Mouse (Mus musculus) midbrain, embryonic 16.5 days (tissue): Measurements from ENCODE around the gene BC030867. TPM values are rescaled to one million over a fixed set of nuclear protein-coding genes. Genes with fewer than 3 reads are reported as not detected.

Source experiments
- ATAC-seq: fragments of 200-750 bp; cut with Nextera tagmentation; 2 replicates; pipeline ENCODE4 v1.8.0; 2017; ENCODE audit warnings: moderate TSS enrichment
- H3K27ac ChIP-seq: fragments of 300-500 bp; sonication (generic); 2 replicates; pipeline ENCODE4 v1.5.1; 2014; ENCODE audit warnings: mild to moderate bottlenecking, low read length, mixed read lengths
- H3K27me3 ChIP-seq: fragments of 300-500 bp; sonication (generic); 2 replicates; pipeline ENCODE4 v1.6.1; 2014; ENCODE audit warnings: low read depth, low read length, mixed read lengths; ENCODE audit not compliant: control insufficient read depth, insufficient read depth
- H3K36me3 ChIP-seq: fragments of 300-500 bp; sonication (generic); 2 replicates; pipeline ENCODE4 v1.6.1; 2014; ENCODE audit warnings: mild to moderate bottlenecking, low read length, moderate library complexity, mixed read lengths; ENCODE audit not compliant: control insufficient read depth, insufficient read depth
- H3K4me1 ChIP-seq: fragments of 300-500 bp; sonication (generic); 2 replicates; pipeline ENCODE4 v1.6.1; 2014; ENCODE audit warnings: mild to moderate bottlenecking, low read length, mixed read lengths; ENCODE audit not compliant: control insufficient read depth, insufficient read depth
- H3K4me2 ChIP-seq: fragments of 300-500 bp; sonication (generic); 2 replicates; pipeline ENCODE4 v1.6.1; 2014; ENCODE audit warnings: mild to moderate bottlenecking, low read length, mixed read lengths
- H3K4me3 ChIP-seq: fragments of 300-500 bp; sonication (generic); 2 replicates; pipeline ENCODE4 v1.5.1; 2014; ENCODE audit warnings: low read depth, mild to moderate bottlenecking, low read length, moderate library complexity, mixed read lengths
- H3K9ac ChIP-seq: fragments of 300-500 bp; sonication (generic); 2 replicates; pipeline ENCODE4 v1.6.1; 2014; ENCODE audit warnings: low read depth, low read length, mixed read lengths
- H3K9me3 ChIP-seq: fragments of 300-500 bp; sonication (generic); replicated peaks from 2 replicates; pipeline ENCODE4 v1.6.1; 2014; ENCODE audit warnings: mild to moderate bottlenecking, low read length, mixed read lengths; ENCODE audit not compliant: control insufficient read depth, poor library complexity, severe bottlenecking
- WGBS: fragments of 180-500 bp; shearing (Covaris S2); extraction: QIAGEN DNeasy Blood & Tissue Kit; methylation state at CpG from one replicate; pipeline ENCODE4 v1.1.7; 2014; 5-methylcytosine and 5-hydroxymethylcytosine counted together
- polyA plus RNA-seq: library from polyadenylated mRNA; unstranded; fragments of >200 nt; fragmentation: Nextera tagmentation; extraction: Ambion mirVana; gene quantifications from 2 replicates; pipeline ENCODE4 v1.2.1, GENCODE M21; 2015

BC030867 gene
- polyA plus RNA-seq, 1 experiment from 2014 or later = 1.6 TPM

DNA sequence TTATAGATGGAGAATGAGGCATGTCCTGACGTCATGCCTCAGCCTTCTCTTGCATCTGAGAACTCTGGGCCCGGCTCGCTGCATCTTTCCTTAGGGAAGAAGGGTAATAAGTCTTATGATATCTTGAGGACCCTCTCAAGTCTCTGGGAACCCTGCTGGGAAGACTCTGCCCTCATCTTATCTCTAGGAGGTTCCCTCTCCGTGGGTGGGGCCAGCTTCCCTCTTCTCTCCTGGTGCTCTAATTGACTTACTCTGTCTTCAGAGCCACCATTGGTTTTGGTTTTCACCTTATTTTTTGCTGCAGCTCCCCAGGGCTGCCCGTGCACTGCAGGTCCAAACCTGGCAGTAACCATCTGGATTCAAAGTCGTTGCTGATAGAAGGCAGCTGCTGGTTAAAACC lies 9.4 kb downstream of the BC030867 start:
- Histone ChIP-seq H3K27ac (no peak overlapping the region), H3K36me3 (no peaks in the 10 kb centered on the region), H3K4me1 (no peaks in the 10 kb centered on the region; the same call in 1 of the 2 replicates), H3K4me3 (no peak overlapping the region), H3K27me3 (no peaks in the 10 kb centered on the region), H3K9ac (no peak overlapping the region), H3K4me2 (no peak overlapping the region), H3K9me3 (no peaks in the 10 kb centered on the region)
- WGBS = 90% methylated on average over 6 of the region's 6 CpGs
- ATAC-seq = no peak

DNA sequence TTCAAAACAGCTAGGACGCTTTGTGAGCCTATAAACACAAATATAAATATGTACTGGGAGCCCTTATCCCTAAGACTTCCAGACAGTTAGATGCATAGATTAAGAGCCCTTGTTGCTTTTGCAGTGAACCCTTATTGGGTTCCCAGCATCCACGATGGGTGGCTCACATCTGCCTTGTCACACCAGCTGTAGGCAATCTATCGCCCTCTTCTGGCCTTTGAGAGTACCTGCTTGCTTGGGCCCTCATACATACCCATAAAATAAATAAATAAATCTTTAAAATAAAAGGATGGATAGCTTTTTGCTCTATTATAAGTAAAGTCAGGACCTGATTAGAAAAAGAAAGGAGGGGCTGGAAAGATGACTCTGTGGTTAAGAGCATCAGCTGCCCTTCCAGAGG lies 9.8 kb downstream of the BC030867 start:
- H3K9ac ChIP-seq = no peak overlapping the region
- no peaks in the 10 kb centered on the region for H3K36me3 ChIP-seq
- 96% methylated on average over 3 of the region's 3 CpGs for WGBS
- no peak overlapping the region for H3K4me3 ChIP-seq
- no peaks in the 10 kb centered on the region; the same call in 1 of the 2 replicates for H3K4me1 ChIP-seq
- H3K27ac ChIP-seq = no peak overlapping the region
- H3K9me3 ChIP-seq = no peaks in the 10 kb centered on the region
- no peak for ATAC-seq
- no peaks in the 10 kb centered on the region for H3K27me3 ChIP-seq
- H3K4me2 ChIP-seq = no peak overlapping the region

DNA sequence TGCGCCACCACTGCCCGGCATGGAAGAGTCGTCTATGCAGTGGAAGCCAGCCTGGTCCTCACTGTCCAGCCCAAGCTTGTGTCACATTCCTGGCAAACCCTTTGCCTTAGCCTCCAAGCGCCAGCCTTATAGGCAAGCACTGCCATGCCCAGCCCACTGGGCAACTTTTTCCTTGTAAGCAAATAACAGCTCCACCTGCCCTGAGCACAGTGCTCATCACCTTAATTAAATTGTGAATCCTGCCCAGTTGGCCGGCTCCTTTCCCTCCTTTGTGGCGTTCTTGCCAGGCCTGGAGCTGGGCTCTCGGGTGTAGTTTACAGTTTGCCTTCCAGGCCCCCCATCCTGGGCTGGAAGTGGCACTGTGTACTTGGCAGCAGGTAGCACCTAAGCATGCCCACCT lies 14.5 kb downstream of the BC030867 start:
- H3K4me3 ChIP-seq = no peak overlapping the region
- 91% methylated on average over 7 of the region's 7 CpGs for WGBS
- no peak for ATAC-seq
- no peak overlapping the region for H3K9ac ChIP-seq
- H3K9me3 ChIP-seq = no peaks in the 10 kb centered on the region
- H3K4me1 ChIP-seq = no peaks in the 10 kb centered on the region
- H3K4me2 ChIP-seq = no peak overlapping the region
- no peaks in the 10 kb centered on the region for H3K36me3 ChIP-seq
- H3K27ac ChIP-seq = no peak overlapping the region
- no peaks in the 10 kb centered on the region; the same call in 1 of the 2 replicates for H3K27me3 ChIP-seq

DNA sequence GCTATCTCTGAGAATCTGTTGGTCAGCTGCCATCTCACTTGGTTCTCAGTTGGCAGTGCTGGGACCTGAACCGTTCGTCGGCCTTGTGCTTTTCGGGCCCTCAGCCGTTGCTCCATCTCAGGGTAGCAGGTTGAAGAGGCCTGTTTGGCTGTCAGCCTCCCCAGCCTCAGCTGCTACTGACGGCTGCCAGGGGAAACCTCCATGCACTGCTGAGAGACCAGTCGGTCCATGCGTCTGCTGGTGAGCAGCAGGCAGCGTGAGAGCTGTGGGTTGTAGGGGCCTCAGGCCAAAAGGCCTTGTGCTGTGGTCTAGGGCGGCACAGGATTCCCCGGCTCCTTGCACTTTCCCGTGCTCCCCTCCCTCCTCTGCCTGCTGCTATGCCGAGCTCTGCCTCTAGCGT lies 17.1 kb downstream of the BC030867 start:
- no peak overlapping the region for H3K9ac ChIP-seq
- no peak overlapping the region for H3K4me3 ChIP-seq
- no peak overlapping the region for H3K27ac ChIP-seq
- no peak overlapping the region for H3K4me2 ChIP-seq
- H3K27me3 ChIP-seq = no peaks in the 10 kb centered on the region; the same call in 1 of the 2 replicates
- ATAC-seq = no peak
- 59% methylated on average over 14 of the region's 14 CpGs for WGBS
- H3K4me1 ChIP-seq = no peaks in the 10 kb centered on the region
- no peaks in the 10 kb centered on the region for H3K9me3 ChIP-seq
- no peaks in the 10 kb centered on the region for H3K36me3 ChIP-seq

DNA sequence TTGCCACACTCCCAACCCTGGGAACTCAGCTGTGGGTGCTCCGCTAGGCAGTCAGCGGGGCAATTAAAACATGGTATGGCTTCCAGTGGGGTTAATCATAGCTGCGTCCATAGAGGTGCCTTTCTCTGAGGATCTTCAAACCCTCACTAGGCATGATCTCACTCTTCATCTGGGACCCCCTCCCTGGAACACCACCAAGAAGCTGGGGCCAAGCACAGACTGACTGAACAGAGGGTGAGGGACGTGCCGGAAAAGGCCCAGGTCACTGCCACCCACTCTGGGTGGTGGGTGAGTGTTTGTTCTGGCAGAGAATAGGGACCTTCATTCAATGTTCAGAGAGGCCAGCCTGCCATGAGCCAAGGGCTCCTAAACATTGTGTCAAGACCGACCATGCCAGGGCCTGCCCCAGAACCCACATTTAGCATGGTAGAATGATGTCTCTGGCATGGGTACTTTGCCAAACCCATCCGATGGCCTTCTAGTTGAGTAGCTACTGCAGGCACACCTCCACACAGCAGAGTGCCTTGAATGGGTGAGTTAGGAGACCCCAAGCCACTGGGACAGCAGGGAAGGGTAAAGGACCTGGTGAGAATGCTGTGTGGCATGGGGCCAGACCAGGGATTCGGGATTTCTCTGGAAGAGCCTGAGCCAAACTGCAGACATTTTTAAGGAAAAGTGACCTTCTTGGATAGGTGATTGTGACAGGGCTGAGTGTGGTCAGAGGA lies 18.1 kb downstream of the BC030867 start:
- Histone ChIP-seq H3K4me2 (no peak overlapping the region), H3K4me1 (no peaks in the 10 kb centered on the region), H3K27me3 (no peaks in the 10 kb centered on the region; the same call in 1 of the 2 replicates), H3K9ac (peak overlapping the region; percentile 53), H3K4me3 (no peak overlapping the region), H3K9me3 (no peaks in the 10 kb centered on the region), H3K36me3 (no peaks in the 10 kb centered on the region), H3K27ac (no peak overlapping the region)
- no peak for ATAC-seq
- WGBS = 84% methylated on average over 8 of the region's 8 CpGs

DNA sequence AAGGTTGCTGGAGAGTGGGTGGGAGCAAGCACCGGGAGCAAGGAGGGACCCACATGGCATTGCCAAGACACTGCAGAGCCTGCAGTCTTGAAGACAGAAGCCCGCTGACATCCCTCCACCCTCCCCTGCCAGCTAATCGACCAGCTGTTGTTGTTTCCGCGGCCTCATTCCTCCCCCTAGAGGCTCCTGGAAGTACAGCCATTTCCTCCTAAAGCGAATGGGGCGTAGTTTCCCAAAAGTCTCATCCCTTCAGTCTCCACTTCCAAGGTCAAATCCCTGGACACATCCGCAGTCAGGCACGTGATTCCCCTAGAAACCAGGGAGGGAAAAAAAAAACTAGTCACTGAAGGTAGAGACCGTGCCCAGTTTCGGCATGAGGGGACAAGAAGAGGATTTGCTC lies 18.8 kb downstream of the BC030867 start:
- Histone ChIP-seq H3K9me3 (no peaks in the 10 kb centered on the region), H3K27ac (no peak overlapping the region), H3K4me2 (peak overlapping the region; percentile 25; the same call in 1 of the 2 replicates), H3K4me3 (no peak overlapping the region), H3K9ac (peak overlapping the region; percentile 53), H3K27me3 (no peaks in the 10 kb centered on the region; the same call in 1 of the 2 replicates), H3K4me1 (no peaks in the 10 kb centered on the region), H3K36me3 (no peaks in the 10 kb centered on the region)
- 7% methylated on average over 11 of the region's 11 CpGs for WGBS
- ATAC-seq = peak; percentile 64; the same call in 1 of the 2 replicates

DNA sequence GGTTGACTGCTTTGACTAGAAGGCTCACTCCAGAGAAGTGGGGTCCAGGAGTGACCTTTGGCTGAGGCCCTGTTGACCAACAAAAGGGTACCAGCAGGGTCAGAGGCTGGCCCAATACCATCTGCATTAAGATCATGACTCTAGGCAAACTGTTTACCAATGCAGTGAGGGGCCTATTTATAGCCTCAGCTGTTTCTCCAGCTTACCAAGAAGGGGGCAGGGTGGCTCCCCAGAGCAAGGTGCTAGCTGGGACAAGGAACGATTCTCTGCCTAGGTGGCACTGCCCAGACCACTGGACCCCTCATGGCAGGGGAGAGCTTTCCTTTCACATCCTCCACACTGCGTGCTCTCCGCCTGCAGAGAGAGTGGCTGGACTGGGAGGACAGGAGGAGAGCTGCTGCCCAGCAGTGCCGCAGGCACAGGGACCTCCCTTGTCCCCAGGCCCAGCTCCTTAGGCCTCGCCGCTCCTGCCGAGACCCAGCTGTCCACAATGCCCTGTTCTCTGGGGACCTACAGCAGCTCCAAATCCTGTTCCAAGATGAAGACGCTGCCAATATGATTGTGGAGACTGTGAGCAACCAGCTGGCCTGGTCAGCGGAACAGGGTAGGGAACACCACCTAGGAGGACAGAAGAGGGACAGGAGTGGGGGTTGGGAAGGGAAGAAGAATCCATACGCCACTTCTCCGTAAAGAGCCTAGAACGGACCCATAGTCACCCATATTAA lies 20.0 kb downstream of the BC030867 start, which contains the start of gene Asb16:
Gene Asb16 (plus strand): TSS at position 224 of the 725 bp plus-strand sequence.
- 81% methylated on average over 12 of the region's 12 CpGs for WGBS
- H3K9me3 ChIP-seq = no peaks in the 10 kb centered on the region

DNA sequence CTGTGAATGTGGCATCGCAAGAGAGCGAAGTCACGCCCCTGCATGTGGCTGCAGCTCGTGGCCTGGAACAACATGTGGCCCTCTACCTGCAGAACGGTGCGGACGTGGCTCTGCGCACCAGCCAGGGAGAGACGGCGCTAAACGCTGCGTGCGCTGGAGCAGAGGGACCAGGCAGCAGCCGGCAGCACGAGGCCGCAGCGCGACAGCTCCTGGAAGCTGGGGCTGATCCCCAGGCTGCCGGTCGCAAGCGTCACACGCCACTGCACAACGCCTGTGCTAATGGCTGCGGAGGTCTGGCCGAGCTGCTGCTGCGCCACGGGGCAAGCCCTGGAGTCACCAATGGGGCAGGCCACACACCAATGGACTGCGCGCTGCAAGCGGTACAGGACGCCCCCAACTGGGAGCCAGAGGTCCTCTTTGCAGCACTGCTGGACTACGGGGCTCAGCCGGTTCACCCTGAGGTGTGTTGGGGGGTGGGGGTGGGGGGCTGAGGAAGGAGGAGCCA lies 27.8 kb downstream of the BC030867 start:
- Histone ChIP-seq H3K27ac (peak overlapping the region; percentile 47; the same call in 1 of the 2 replicates), H3K4me1 (peaks cover 8% of the 10 kb centered on the region; the same call in 1 of the 2 replicates), H3K27me3 (no peaks in the 10 kb centered on the region), H3K4me2 (peak overlapping the region; percentile 87), H3K9me3 (no peaks in the 10 kb centered on the region), H3K36me3 (no peaks in the 10 kb centered on the region), H3K9ac (peak overlapping the region; percentile 71), H3K4me3 (peak overlapping the region; percentile 41)
- WGBS = under 1% methylated on average over 33 of the region's 33 CpGs
- peak; percentile 82 for ATAC-seq

More for the DNA sequence above, 20.0 kb downstream of the BC030867 start, which contains the start of gene Asb16:
- no peak within 1 kb of the TSS for H3K9ac ChIP-seq
- ATAC-seq = no peak
- H3K4me3 ChIP-seq = no peak within 1 kb of the TSS
- no peak within 1 kb of the TSS; the same call in 1 of the 2 replicates for H3K4me2 ChIP-seq
- no peaks in the 10 kb centered on the region; the same call in 1 of the 2 replicates for H3K27me3 ChIP-seq
- H3K27ac ChIP-seq = no peak within 1 kb of the TSS
- no peaks in the 10 kb centered on the region for H3K36me3 ChIP-seq
- H3K4me1 ChIP-seq = no peaks in the 10 kb centered on the region
